Comparison of ENCODE assay signal across 14 mouse cellular contexts in the genomic region with DNA sequence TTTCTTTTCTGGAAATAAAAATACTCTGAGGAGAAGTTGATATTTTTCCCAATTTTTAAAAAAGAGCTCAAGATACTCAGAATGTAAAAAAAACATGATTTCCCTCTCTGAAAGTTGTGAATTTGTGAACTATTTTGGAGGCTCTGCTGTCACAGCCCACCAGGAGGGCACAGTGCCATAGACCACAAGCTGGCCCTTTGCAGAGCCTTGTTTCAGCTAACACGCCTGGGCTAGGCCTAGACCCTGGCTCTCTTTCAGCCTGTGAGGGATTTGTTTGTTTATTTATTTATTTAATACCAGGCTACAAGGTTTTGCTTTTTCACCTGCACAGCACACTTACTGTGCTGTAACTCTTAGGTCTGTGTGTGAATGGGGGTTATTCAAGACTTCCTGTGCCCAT.
"Had no signal": no experiment of that assay in that cellular context is flagged by ENCODE, and none has a peak within 500 bp of the region (broad histone marks: within the 10 kb centered on the region; RNA-seq: fewer than 3 reads in every experiment).

No protein-coding gene starts in this region.

- H3K27ac ChIP-seq: macrophage; midbrain, embryonic 15.5 days; neural tube, embryonic 12.5 days; stomach, postnatal 0 days had no signal

- H3K4me2 ChIP-seq: liver, embryonic 11.5 days; lung, embryonic 14.5 days; midbrain, embryonic 11.5 days; midbrain, embryonic 15.5 days; neural tube, embryonic 12.5 days had no signal

- H3K9me3 ChIP-seq: megakaryocyte, embryonic 14.5 days; midbrain, embryonic 15.5 days; neural tube, embryonic 12.5 days had no signal

- H3K27me3 ChIP-seq: megakaryocyte, embryonic 14.5 days; midbrain, embryonic 15.5 days; neural tube, embryonic 12.5 days had no signal

- H3K4me3 ChIP-seq: megakaryocyte, embryonic 14.5 days; midbrain, embryonic 15.5 days; neural tube, embryonic 12.5 days had no signal

- H3K4me1 ChIP-seq: midbrain, embryonic 15.5 days; neural tube, embryonic 12.5 days had no signal

- ATAC-seq: intestine, embryonic 16.5 days; midbrain, embryonic 15.5 days had no signal

- H3K9ac ChIP-seq: lung, embryonic 14.5 days; midbrain, embryonic 15.5 days; neural tube, embryonic 12.5 days had no signal

- H3K36me3 ChIP-seq: midbrain, embryonic 15.5 days; neural tube, embryonic 12.5 days had no signal

- DNase-seq: kidney, adult 2 months; kidney, postnatal 25 days; lung, embryonic 14.5 days; lung, postnatal 10 days; right cerebral cortex, postnatal 25 days; thymus, postnatal 4 days had no signal
